Mouse (Mus musculus): ENCODE data around the gene Cyp17a1. TPM values are rescaled to one million over a fixed set of nuclear protein-coding genes. Genes with fewer than 3 reads are reported as not detected.
A peak's percentile ranks its signal among the peaks of the same experiment; 100 is the strongest.

Gene Cyp17a1
- polyA plus RNA-seq, 1 experiment = 174 TPM

GRCm38 (mm10) chr19:46691078-46691477 is 18.1 kb upstream of the Cyp17a1 start:
- peaks cover 5% of the 10 kb centered on the region; the same call in 1 of the 2 replicates for H3K4me1 ChIP-seq (ENCODE audit: control insufficient read depth, insufficient read depth, low read length)
- no peaks in the 10 kb centered on the region for H3K36me3 ChIP-seq (ENCODE audit: control insufficient read depth, insufficient read depth, low read length)
- H3K4me3 ChIP-seq (ENCODE audit: control insufficient read depth, low read depth, low read length) = no peak overlapping the region; the same call in 1 of the 2 replicates
- no peak for TF ChIP-seq POLR2A (IDR thresholded peaks at IDR 0.05; ENCODE audit: control insufficient read depth, low read depth, low read length)
- no peak overlapping the region for H3K27ac ChIP-seq (ENCODE audit: control insufficient read depth, insufficient read depth, low read depth, low read length)
- no peaks in the 10 kb centered on the region for H3K27me3 ChIP-seq (ENCODE audit: control insufficient read depth, insufficient read depth, low read length)

GRCm38 (mm10) chr19:46690387-46690786 is 17.4 kb upstream of the Cyp17a1 start:
- peak overlapping the region; percentile 97; the same call in 1 of the 2 replicates for H3K27ac ChIP-seq (ENCODE audit: control insufficient read depth, insufficient read depth, low read depth, low read length)
- TF ChIP-seq CTCF (IDR thresholded peaks at IDR 0.05; ENCODE audit: control insufficient read depth, insufficient read depth, insufficient replicate concordance, low read depth, low read length) (no peak), POLR2A (IDR thresholded peaks at IDR 0.05; ENCODE audit: control insufficient read depth, low read depth, low read length) (no peak)
- H3K4me1 ChIP-seq (ENCODE audit: control insufficient read depth, insufficient read depth, low read length) = peaks cover 5% of the 10 kb centered on the region; the same call in 1 of the 2 replicates
- H3K27me3 ChIP-seq (ENCODE audit: control insufficient read depth, insufficient read depth, low read length) = no peaks in the 10 kb centered on the region
- no peaks in the 10 kb centered on the region for H3K36me3 ChIP-seq (ENCODE audit: control insufficient read depth, insufficient read depth, low read length)
- H3K4me3 ChIP-seq (ENCODE audit: control insufficient read depth, low read depth, low read length) = peak overlapping the region; percentile 97

- H3K27me3 ChIP-seq (ENCODE audit: control insufficient read depth, insufficient read depth, low read length) = no peaks in the 10 kb centered on the region
- peak within 1 kb of the TSS; percentile 97 for H3K27ac ChIP-seq (ENCODE audit: control insufficient read depth, insufficient read depth, low read depth, low read length)
- H3K36me3 ChIP-seq (ENCODE audit: control insufficient read depth, insufficient read depth, low read length) = no peaks in the 10 kb centered on the region
- peak within 1 kb of the TSS; percentile 97 for H3K4me3 ChIP-seq (ENCODE audit: control insufficient read depth, low read depth, low read length)
- H3K4me1 ChIP-seq (ENCODE audit: control insufficient read depth, insufficient read depth, low read length) = peaks cover 5% of the 10 kb centered on the region; the same call in 1 of the 2 replicates
- TF ChIP-seq POLR2A (IDR thresholded peaks at IDR 0.05; ENCODE audit: control insufficient read depth, low read depth, low read length) = peak; percentile 89
- no peak for TF ChIP-seq CTCF (IDR thresholded peaks at IDR 0.05; ENCODE audit: control insufficient read depth, insufficient read depth, insufficient replicate concordance, low read depth, low read length)
Measured at GRCm38 (mm10) chr19:46689460-46690372, 16.7 kb upstream of the Cyp17a1 start, which contains the start of gene Borcs7. Gene Borcs7 (plus strand): TSS chr19:46689906.

GRCm38 (mm10) chr19:46679720-46680383 is 6.9 kb upstream of the Cyp17a1 start:
- Histone ChIP-seq H3K27me3 (ENCODE audit: control insufficient read depth, insufficient read depth, low read length) (no peaks in the 10 kb centered on the region), H3K4me3 (ENCODE audit: control insufficient read depth, low read depth, low read length) (no peak overlapping the region), H3K36me3 (ENCODE audit: control insufficient read depth, insufficient read depth, low read length) (no peaks in the 10 kb centered on the region), H3K27ac (ENCODE audit: control insufficient read depth, insufficient read depth, low read depth, low read length) (no peak overlapping the region; the same call in 1 of the 2 replicates), H3K4me1 (ENCODE audit: control insufficient read depth, insufficient read depth, low read length) (no peaks in the 10 kb centered on the region)
- TF ChIP-seq POLR2A (IDR thresholded peaks at IDR 0.05; ENCODE audit: control insufficient read depth, low read depth, low read length) (no peak), CTCF (IDR thresholded peaks at IDR 0.05; ENCODE audit: control insufficient read depth, insufficient read depth, insufficient replicate concordance, low read depth, low read length) (no peak)

GRCm38 (mm10) chr19:46675641-46676040 is 2.7 kb upstream of the Cyp17a1 start:
- H3K27ac ChIP-seq (ENCODE audit: control insufficient read depth, insufficient read depth, low read depth, low read length) = no peak overlapping the region
- no peak overlapping the region for H3K4me3 ChIP-seq (ENCODE audit: control insufficient read depth, low read depth, low read length)
- no peaks in the 10 kb centered on the region for H3K4me1 ChIP-seq (ENCODE audit: control insufficient read depth, insufficient read depth, low read length)
- TF ChIP-seq POLR2A (IDR thresholded peaks at IDR 0.05; ENCODE audit: control insufficient read depth, low read depth, low read length) (no peak), CTCF (IDR thresholded peaks at IDR 0.05; ENCODE audit: control insufficient read depth, insufficient read depth, insufficient replicate concordance, low read depth, low read length) (no peak)
- H3K36me3 ChIP-seq (ENCODE audit: control insufficient read depth, insufficient read depth, low read length) = no peaks in the 10 kb centered on the region
- no peaks in the 10 kb centered on the region for H3K27me3 ChIP-seq (ENCODE audit: control insufficient read depth, insufficient read depth, low read length)

- H3K27me3 ChIP-seq (ENCODE audit: control insufficient read depth, insufficient read depth, low read length) = no peaks in the 10 kb centered on the region
- no peak overlapping the region for H3K27ac ChIP-seq (ENCODE audit: control insufficient read depth, insufficient read depth, low read depth, low read length)
- TF ChIP-seq CTCF (IDR thresholded peaks at IDR 0.05; ENCODE audit: control insufficient read depth, insufficient read depth, insufficient replicate concordance, low read depth, low read length) (peak; percentile 63; the same call in 1 of the 2 replicates), POLR2A (IDR thresholded peaks at IDR 0.05; ENCODE audit: control insufficient read depth, low read depth, low read length) (no peak)
- H3K4me1 ChIP-seq (ENCODE audit: control insufficient read depth, insufficient read depth, low read length) = 0 out of 2 replicates have a peak, but pooled peaks cover 2% of the 10 kb centered on the region
- no peak overlapping the region for H3K4me3 ChIP-seq (ENCODE audit: control insufficient read depth, low read depth, low read length)
- no peaks in the 10 kb centered on the region for H3K36me3 ChIP-seq (ENCODE audit: control insufficient read depth, insufficient read depth, low read length)
Measured at GRCm38 (mm10) chr19:46670691-46671090, 2.3 kb downstream of the Cyp17a1 start.

GRCm38 (mm10) chr19:46669802-46670201 is 3.2 kb downstream of the Cyp17a1 start:
- Histone ChIP-seq H3K27ac (ENCODE audit: control insufficient read depth, insufficient read depth, low read depth, low read length) (no peak overlapping the region), H3K36me3 (ENCODE audit: control insufficient read depth, insufficient read depth, low read length) (no peaks in the 10 kb centered on the region), H3K4me1 (ENCODE audit: control insufficient read depth, insufficient read depth, low read length) (peaks cover 5% of the 10 kb centered on the region), H3K27me3 (ENCODE audit: control insufficient read depth, insufficient read depth, low read length) (no peaks in the 10 kb centered on the region), H3K4me3 (ENCODE audit: control insufficient read depth, low read depth, low read length) (no peak overlapping the region)
- no peak for TF ChIP-seq POLR2A (IDR thresholded peaks at IDR 0.05; ENCODE audit: control insufficient read depth, low read depth, low read length)
- no peak for TF ChIP-seq CTCF (IDR thresholded peaks at IDR 0.05; ENCODE audit: control insufficient read depth, insufficient read depth, insufficient replicate concordance, low read depth, low read length)

All from testis, adult 2 months (tissue).